Mouse (Mus musculus): ENCODE results near the gene Armh3. TPM values are rescaled to one million over a fixed set of nuclear protein-coding genes. Genes with fewer than 3 reads are reported as not detected.

Gene Armh3
- total RNA-seq, 2 experiments from 2014 or later = 19.9 to 20.3 TPM

Other genes starting within 250 kb of the Armh3 start
- gene Npm3, start 248.9 kb downstream of the Armh3 start, total RNA-seq (2021) = 10 to 100 TPM; 10.4 to 10.9 TPM
- gene Mgea5, start 214.7 kb downstream of the Armh3 start, total RNA-seq (2021) = 100 to 1,000 TPM; 147 to 148 TPM
- 100 to 1,000 TPM; 229 to 230 TPM for gene Kcnip2, start 182.4 kb downstream of the Armh3 start, total RNA-seq (2021)
- gene Hps6, start 5.0 kb upstream of the Armh3 start, total RNA-seq (2021) = 1 to 10 TPM; 4.9 to 7.3 TPM
- 10 to 100 TPM; 28.1 to 34.8 TPM for gene Pprc1, start 46.4 kb upstream of the Armh3 start, total RNA-seq (2021)
- gene Ldb1, start 46.7 kb upstream of the Armh3 start, total RNA-seq (2021) = 100 to 1,000 TPM; 106 to 118 TPM
- gene Nolc1, start 77.4 kb upstream of the Armh3 start, total RNA-seq (2021) = 10 to 100 TPM; 44.7 to 48.4 TPM
- gene Elovl3, start 133.4 kb upstream of the Armh3 start, total RNA-seq (2021) = not detected
- not detected for gene Pitx3, start 149.8 kb upstream of the Armh3 start, total RNA-seq (2021)
- gene Gbf1, start 154.0 kb upstream of the Armh3 start, total RNA-seq (2021) = 10 to 100 TPM; 93.3 to 97.6 TPM